Mouse (Mus musculus) mesoderm, embryonic 11.5 days (tissue): Measurements from ENCODE around the gene Nkx6-2.

Experiments used
- DNase-seq: peaks from one replicate; pipeline ENCODE4 v3.0.0-alpha.2; 2012; ENCODE audit warnings: low read depth, low spot score

Nkx6-2 gene

DNA sequence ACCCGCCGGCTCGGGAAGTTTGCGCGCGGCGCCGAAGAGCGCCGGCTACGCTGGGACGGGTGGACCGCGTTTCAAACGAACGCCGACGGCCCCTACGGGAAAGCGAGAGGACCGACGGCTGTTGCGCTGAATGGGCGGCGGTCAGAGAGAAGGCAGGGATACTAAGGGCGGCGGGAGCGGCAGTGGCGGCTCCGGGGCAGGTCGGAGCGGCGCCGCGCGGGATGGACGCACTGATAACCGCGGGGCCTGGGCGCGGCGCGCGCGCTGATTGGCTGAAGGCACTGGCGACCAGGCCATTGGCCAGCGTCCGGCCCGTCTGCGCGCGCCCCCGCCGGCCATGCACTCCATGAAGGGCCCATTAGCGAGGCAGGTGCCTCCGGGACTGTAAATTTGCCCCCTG, at the start of gene Nkx6-2:
Nkx6-2 (minus strand) TSS at position 203 of the 400 bp plus-strand sequence.
- peak; percentile 79 for DNase-seq

DNA sequence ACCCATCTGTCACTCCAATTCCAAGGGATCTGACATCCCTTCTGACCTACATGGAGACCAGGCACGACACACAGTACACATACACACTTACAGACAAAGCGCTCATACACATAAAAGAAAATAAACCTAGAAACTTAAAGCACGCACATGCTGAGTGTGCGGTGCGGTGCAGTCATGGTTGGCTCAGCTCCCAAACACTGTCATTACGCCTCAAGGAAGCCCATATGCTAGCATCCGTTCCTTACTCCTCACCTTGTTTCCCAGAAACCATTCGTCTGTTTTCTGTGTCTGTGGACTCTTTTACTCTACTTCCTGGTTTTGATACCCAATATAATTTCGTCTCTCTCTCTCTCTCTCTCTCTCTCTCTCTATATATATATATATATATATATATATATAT, 42.6 kb upstream of the Nkx6-2 start:
- DNase-seq = no peak

DNA sequence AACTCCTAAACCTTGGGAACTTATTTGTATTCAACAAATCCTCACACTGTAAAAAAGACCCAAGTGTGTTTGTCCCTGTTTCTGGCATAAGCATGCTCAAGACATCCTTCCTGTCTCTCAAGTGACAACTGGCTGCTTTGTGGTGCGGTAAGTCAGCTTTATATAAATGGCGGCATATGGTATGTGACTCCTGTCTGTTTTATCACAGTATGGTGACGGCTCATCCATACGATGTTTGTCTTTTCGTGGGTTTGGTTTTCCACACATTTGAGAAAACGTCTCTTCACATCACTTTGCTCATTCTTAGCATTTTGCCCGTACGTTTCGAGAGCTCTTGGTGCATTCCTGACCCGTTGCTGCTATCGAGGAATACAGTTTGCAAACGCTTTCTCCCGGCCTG, 40.0 kb upstream of the Nkx6-2 start:
- no peak for DNase-seq

DNA sequence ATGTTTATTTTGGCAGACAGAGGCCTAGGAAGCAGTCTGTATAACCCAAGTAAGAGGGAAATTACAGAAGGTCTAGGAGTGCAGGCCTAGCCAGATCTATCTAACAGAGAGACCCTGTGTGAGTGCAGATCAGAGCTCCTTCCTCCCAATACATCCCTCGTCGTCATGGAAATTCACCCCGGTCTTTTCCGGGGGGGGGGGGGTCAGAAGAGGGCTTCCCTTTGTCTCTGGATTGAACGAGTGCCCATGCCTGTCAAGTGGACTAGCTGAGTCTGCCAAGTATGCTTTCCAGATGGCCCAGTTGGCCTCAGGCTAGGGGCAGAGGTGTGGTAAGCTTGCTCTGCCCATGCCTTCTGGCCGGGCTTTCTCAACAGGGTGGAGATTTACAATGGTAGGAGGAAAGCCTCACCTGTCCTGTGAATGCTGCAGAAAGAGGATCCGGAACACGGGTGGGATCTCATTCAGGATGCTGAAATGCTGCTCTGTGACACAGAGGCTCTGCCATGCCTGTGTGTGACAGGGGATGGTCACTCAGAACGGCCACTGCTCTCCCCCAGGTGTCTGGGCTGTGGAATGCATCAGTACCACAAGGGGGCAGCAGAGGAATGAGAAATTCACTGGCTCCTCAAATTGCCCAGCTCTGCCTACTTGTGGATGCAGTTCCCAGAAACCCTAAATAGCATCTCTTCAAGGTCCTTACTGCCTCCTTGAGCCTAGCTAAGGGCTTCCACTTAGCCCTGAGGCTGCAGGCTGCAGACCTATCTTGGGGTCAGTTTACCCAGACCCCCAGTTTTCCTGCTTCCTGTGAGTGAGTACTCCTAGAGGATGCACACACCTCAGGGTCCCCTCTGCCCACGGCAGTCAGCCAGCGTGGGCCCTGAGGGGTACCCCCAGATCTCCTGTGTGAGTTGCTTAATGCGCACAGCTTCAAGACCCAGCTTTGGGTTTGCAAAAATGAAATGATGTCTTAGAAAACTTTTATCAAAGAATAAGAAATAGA, 33.5 kb upstream of the Nkx6-2 start:
- DNase-seq = peak; percentile 81

DNA sequence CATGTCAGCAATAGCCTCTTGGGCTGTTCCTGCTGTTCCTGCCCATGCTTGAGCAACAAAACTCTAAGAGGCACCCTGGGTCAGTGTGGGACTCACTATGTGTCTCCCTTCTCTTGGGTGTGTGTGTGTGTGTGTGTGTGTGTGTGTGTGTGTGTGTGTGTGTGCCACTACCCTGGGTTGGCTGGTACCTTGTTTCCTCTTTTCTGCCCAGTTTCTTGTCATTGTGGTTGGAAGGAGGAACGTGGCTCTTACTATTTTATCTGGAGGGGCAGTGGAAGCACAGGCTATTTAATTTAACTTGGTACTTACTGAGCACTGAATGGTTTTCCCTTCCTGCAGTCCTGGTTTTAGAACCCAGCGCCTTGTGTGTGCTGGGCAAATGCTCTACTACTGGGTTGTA, 27.7 kb upstream of the Nkx6-2 start:
- no peak for DNase-seq

DNA sequence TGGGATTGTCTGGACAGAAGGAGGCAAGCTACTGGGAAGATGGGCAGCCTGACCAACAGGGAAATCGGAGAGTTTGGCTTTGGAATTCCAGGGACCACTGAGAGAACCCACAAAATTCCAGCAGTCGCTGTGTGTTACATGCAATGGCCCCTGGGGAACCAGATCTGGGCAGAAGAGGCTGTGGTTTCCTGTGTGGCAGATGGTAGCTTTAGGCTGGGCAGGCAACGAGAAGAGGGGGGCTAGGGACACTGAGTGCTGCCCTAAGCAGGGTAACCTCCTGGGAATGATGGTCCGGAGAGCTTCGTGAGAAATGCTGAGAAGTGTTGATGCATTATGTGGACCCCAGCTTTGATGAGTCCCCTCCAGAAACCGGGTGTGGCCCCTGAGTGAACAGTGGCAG, 13.3 kb upstream of the Nkx6-2 start:
- DNase-seq = no peak

DNA sequence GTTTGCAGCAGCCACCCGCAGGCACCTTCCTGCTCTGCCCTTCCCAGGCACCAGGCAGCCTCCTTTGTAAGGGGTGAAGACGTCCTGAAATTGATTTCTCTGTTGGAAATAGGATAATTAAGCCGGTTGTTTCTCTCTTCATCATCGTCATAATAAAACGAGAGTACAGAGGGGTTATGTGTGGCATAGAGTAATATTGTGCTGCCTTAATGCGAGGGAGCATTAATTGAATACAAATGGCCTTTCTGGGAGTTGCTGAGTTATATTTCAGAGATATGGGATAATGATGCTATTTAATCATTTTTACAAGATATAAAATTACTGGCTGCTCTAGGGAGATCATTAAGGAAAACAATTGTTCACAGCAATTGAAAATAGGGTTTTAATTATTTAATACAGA, 12.7 kb upstream of the Nkx6-2 start:
- no peak for DNase-seq

DNA sequence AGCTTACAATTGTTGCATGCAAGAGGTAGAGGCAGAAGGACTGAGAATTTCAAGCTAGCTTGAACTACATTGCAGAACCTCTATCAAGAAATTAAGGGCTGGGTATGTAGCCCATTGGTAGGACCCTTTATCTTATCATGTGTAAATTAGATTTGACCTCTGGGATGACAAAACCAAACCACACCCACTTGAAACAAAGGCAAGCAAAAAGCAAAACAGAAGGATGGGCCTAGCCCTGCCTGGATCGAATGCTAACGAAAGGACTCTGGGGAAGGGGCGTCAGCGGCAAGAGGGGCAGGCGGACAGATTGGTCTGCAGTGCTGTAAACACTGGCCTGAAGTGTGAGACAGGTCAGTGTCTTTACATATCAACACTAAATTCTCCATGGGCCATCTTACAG, 8.7 kb upstream of the Nkx6-2 start:
- DNase-seq = no peak

DNA sequence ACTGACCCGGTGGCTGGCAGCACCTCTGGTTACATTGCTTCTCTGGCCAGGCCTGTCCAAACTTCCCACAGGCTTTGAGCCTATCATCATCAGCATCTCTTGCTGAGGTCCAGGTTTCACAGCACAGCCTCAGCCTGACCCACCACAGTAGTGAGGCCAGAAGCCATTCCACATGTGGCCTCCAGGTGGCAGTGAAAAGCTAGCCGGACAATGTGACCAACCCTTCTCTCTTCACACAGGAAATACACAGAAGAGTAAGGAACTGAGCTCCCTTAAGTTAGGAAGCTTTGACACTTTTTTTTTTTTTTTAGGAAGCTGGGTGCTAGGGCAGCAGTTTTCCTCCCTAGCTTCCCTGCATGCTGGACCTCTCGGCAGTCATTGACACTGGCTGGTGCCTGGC, 7.7 kb upstream of the Nkx6-2 start:
- DNase-seq = peak; percentile 63

DNA sequence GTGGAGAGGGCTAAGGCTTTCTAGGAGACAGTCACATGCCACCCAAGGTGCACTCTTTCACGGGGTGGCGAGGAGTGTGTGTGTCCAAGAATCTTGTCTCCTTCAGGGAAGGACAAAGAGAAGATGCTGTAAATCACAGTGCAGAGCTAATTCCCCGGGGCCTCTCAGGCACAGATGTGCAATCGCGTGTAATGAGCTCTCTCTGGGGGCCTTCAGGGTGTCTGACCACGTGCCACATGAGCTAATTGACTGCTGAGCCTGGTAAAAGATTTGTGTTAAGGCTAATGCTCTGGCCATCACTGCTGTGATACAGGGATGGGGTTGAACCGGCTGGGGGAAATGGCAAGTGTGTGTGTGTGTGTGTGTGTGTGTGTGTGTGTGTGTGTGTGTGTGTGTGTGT, 5.3 kb upstream of the Nkx6-2 start:
- DNase-seq = peak; percentile 61

DNA sequence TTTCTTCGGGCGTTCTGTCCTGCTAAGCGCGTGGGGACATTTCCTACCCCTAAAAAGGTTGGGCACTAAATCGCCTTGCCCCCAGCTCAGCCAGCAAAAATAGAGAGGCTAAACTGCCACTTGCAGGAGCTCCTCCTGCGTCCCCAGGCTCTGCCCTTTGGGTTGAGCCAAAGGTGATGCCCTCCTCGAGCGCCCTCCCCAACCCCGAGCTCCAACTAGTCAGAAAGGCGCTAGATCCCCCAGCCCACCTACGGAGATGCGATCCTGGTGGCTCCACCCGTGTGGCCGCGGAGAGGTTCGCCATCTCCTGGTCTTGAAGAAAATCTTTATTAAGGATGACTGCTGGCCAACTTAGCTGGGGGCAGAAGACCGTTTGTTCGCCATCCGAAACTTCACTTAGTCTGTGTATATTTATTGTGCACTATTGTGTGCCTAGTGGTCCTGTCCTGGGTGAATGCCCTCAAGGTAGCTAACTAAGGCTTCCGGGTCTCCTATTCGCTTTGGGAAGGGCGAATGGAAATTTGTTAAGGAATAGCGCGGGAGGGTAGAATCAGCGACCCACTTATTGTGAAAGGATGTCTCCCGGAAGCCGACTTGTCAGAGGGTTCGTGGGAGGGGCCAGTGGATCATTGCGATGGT, 2.7 kb upstream of the Nkx6-2 start:
- DNase-seq = no peak

DNA sequence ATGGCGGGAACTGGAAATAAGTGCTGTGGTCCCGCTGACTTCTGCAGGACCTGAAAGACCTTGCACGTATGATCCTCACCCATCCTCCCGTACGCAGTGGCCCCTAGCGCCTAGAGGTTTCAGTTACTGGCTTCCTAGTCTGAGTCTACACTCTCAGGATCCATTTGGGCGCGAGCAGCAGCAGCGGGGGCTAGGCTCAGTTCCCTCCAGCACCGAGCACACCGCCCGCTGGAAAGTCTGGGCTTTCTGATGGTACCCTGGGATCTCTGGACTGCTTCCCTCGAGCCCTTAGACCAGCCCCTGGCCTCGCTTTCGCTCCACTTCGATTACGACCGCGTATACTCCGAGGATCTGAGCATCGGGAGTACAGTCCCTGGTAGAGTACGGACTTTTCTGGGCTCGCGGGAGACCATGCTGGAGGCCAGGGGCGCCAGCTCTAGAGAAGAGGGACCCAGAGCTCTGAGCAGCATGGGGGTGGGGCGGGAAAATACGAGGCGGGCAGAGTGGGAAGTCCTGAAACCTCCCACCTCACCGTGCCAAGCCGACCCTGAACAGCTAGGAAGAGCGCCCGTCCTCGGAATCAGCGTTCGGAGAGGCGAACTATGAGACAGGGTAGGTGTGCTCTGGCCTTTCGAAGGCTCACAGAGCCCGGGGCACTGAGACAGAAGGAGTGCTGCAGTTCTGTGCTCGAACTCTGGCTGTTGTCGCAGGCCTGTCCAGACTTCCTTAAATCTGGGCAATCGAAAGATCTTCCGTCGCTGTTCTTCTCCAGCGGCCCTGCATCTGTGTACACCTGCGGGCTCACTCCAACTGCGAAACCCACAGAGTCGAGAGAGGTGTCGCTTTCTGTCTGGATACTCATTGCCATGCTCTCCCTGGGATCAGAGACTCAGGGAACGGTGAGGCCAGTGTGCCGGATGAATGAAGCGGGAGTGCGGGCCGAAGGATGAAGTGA, 1.9 kb upstream of the Nkx6-2 start:
- no peak for DNase-seq

DNA sequence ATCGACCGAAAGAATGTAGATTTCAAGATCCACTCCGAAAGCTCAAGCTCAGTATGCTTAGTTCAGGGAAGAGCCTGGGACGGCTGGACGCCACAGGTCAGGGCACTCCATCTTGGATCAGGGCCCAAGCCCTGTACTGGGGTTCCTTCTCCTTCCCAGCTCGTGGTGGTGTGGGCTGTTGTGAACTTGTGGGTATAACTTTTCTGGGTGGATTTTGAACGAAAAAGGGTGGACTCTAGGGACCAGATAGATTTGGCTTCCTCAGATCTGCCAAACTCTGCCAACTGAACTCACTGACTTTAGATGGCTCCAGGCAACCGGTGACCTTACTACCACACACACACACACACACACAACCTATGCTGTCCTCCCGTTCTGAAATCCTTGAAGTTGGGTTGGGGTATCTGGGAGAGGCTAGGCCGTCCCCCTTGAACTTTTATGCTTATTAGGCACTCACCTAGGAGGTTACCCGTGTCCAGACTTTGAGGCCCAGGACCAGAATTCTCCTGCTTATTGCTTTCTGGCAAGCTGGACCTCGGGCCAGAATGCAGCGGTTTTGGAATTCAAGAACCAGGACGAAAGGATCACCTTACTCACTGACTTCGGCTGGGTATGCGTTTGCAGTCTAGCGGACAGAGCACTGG, 619 bp upstream of the Nkx6-2 start:
- DNase-seq = no peak

DNA sequence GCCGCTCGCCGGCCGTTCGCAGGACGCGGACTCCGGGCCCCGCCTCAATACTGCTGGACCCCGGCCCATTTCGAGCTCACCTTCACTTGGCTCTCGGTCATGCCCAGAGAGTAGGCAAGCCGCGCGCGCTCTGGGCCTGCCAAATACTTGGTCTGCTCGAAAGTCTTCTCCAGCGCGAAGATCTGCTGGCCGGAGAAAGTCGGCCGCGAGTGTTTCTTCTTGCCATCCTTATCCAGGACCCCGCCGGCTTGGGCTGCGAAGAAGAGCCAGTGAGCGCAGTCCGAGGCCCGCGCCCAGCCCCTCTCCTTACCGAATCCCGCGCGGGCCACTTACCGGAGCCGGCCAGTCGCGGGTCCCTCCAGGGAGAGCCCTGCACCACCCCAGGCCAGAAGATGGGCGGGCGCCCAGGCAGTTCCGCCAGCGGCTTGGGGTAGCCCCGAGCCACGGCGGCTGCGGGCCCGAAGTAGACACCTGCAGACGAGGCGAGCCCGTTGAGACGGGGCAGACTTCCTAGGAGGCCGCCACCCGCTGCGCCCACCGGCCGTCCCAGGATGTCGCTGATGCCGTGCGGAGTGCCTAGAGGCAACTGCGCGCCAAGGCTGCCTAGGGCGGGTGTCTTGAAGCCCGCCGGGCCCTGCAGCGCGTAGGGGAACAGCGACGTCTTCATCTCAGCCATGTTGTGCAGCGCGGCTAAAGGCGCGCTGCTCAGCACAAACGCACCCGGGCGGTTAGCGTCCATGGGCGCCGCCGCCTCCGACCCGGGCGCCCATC, 611 bp downstream of the Nkx6-2 start:
- no peak for DNase-seq

DNA sequence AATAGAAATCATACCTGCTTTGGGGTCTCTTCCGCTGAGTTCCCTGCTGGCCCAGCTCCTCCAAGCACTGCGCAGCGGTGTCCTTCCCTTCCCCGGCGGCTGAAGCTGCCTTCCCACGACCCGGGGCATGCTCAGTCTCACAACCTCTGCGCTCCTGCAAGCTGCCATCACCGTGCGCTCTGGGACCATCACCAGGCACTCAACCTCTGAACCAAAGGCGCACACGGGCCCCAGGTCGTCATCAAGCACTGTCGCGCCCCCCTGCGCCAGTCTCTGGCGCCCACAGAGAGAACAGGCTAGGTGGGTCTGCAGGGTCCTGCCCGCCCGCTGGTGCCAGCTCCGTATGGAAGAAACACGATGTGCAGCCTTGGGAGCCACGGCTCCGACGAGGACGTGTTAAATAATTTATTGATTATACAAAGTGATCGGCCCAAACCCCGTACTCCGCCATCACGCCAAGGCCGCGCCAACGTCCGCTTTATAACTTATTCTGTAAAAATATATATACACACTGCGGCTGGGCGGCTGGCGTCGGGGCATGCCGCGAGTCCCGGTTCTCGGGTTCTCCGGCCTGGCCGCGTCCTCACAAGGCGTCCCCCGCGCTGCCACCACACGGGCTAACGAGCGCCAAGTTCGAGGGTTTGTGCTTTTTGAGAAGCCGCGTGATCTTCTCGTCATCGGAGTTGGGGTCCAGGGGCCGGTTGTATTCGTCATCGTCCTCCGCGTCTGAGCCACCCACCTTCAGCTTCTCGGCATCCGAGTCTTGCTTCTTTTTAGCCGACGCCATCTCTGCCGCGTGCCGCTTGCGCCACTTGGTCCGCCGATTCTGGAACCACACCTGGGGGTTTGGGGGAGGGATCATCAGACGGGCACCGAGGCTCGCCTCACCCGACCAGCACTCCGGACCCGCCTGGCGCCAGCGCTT, 1.5 kb downstream of the Nkx6-2 start:
- no peak for DNase-seq

DNA sequence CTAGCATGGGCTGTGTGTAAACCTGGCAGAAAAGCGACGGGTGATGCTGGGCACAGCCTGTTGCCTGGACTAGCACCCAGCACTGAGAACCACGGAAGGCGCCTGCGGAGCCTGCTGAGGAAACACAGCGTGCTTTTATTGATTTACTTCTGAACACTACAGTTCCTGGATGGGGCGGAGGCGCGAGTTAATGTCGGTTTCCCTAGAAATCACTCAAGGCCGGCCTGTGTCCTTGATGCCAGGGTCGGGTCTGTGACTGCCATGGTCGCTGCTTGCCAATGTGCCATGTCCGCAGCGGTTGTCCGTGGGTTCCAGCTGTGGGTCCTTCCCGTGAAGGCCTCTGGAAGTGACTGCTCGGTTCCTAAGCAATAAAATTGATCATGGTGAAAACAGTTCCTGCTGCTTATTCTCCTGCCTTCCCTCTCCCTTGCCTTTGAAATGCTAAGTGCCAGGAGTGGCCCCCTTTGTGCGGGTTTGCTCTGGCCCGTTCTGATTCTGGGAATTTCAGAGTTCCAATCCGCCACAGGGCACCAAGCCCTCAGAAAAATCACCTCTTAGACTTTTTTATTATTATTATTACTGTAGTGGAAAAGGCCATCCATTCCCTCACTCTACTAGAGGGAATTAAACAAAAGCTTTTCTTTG, 3.2 kb downstream of the Nkx6-2 start:
- DNase-seq = no peak

DNA sequence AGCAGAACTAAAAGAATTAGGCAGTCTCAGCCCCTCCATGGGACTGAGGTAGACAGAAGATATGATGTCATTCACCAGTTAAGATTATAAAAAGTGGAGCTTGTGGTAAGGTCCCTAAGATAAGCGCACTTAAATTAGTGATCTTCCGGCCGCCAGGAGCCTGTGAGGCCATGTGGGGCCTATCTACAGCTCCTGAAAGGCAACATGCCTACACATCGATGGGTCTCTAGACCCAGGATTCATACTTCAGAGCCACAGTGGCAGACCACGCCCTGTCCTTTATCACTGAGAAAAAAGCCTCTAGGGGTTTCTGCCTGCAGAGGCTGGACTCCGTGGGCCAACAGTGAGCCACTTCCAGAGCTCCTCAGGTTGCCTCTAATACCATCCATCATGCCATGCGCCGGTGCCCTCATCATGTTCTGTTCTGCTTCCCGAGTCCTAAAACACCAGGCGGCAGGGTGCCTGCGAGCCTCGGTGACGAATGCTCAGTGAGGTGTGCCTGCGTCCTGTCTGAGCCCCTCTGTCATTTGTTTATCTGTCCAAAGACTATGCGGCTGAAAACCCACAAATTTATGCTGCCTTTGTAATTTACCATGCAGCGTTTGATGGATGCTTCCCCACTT, 6.4 kb downstream of the Nkx6-2 start:
- no peak for DNase-seq

DNA sequence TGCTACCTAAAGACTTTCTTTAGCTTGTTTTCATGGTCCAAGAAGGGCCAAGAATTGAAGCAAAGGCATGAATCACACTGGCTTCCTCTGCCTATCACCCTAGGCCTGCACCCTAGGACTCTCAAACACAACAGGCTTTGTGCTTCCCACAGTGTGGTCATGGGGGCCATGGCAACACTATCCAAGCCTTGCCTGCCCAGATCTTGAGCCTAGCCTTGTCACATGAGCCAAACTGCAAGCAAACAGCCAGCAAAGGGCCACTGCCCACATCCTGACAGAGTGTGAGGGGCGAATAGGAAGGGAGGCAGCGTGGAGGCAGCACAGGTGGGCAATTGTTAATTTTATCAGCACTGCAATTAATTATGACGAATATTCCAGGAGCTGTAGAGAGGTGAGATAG, 9.9 kb downstream of the Nkx6-2 start:
- no peak for DNase-seq

DNA sequence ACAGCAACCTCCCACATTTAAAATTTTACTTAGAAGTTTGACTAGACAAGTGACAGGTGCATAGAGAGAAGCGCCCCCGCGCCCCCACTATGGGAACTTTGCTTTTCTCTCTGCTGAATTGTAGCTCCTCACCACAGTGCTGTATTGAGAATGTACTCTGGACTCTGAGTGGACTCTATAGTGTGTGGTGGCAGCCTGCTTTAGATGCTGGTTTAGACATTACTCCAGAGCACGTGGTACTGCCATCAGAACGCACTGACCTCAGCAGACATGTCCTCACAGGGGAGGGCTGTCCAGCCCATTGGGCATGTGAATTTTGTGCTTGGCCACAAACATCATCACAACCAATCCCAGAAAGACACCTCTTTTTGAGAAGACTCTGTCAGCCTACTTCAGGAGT, 11.8 kb downstream of the Nkx6-2 start:
- DNase-seq = no peak
